Mouse (Mus musculus) stomach, embryonic 15.5 days (tissue): ENCODE measurements around the gene Itih2. TPM values are rescaled to one million over a fixed set of nuclear protein-coding genes. Genes with fewer than 3 reads are reported as not detected.
A peak's percentile ranks its signal among the peaks of the same experiment; 100 is the strongest.

ENCODE experiments used
- ATAC-seq: fragments of 200-750 bp; cut with Nextera tagmentation; 2 replicates; pipeline ENCODE4 v1.8.0; 2017; ENCODE audit warnings: low read depth, moderate number of reproducible peaks, moderate TSS enrichment; ENCODE audit not compliant: insufficient read depth, low FRiP score
- H3K27ac ChIP-seq: fragments of 300-500 bp; sonication (generic); 2 replicates; pipeline ENCODE4 v1.5.1; 2015; ENCODE audit warnings: mild to moderate bottlenecking, inconsistent platforms
- H3K27me3 ChIP-seq: fragments of 300-500 bp; sonication (generic); replicated peaks from 2 replicates; pipeline ENCODE4 v1.6.1; 2015; ENCODE audit warnings: inconsistent platforms
- H3K36me3 ChIP-seq: fragments of 300-500 bp; sonication (generic); 2 replicates; pipeline ENCODE4 v1.6.1; 2015; ENCODE audit warnings: inconsistent platforms
- H3K4me1 ChIP-seq: fragments of 300-500 bp; sonication (generic); 2 replicates; pipeline ENCODE4 v1.6.1; 2015; ENCODE audit warnings: inconsistent platforms
- H3K4me2 ChIP-seq: fragments of 300-500 bp; sonication (generic); 2 replicates; pipeline ENCODE4 v1.6.1; 2015; ENCODE audit warnings: mild to moderate bottlenecking, inconsistent platforms
- H3K4me3 ChIP-seq: fragments of 300-500 bp; sonication (generic); replicated peaks from 2 replicates; pipeline ENCODE4 v1.5.1; 2015; ENCODE audit warnings: inconsistent platforms
- H3K9ac ChIP-seq: fragments of 300-500 bp; sonication (generic); 2 replicates; pipeline ENCODE4 v1.6.1; 2015; ENCODE audit warnings: inconsistent platforms
- H3K9me3 ChIP-seq: fragments of 300-500 bp; sonication (generic); 2 replicates; pipeline ENCODE4 v1.6.1; 2016; ENCODE audit warnings: inconsistent platforms
- WGBS: fragments of 180-500 bp; shearing (Covaris S2); methylation state at CpG from one replicate; pipeline ENCODE4 v1.1.7; 2015; 5-methylcytosine and 5-hydroxymethylcytosine counted together
- polyA plus RNA-seq: library from polyadenylated mRNA; unstranded; fragments of >200 nt; fragmentation: Nextera tagmentation; extraction: Ambion mirVana; gene quantifications from 2 replicates; pipeline ENCODE4 v1.2.1, GENCODE M21; 2015

Itih2 gene
- polyA plus RNA-seq, 1 experiment from 2014 or later, result 22.9 TPM

DNA sequence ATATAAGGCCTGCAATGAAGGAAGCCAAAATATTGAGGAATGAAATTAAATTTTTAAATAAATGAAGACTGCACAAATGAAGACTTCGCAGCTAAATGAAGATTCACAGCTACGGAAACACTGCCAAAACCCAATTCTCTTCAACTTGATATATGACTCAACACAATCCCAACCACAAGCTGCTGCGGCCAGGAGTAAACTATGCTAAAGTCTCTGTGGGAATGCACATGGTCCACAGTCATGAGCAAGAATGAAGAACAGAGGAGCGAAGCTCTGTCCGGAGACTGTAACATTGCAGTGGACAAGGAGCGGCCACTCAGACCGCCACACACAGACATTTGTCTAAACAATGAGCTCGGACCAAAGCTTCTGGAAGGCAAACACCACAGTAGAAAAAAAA, 54.5 kb downstream of the Itih2 start:
- Histone ChIP-seq H3K27ac (no peak overlapping the region), H3K27me3 (no peaks in the 10 kb centered on the region), H3K4me2 (no peak overlapping the region), H3K36me3 (0 out of 2 replicates have a peak, but pooled peaks cover 4% of the 10 kb centered on the region), H3K4me1 (peaks cover 28% of the 10 kb centered on the region), H3K4me3 (no peak overlapping the region), H3K9me3 (no peaks in the 10 kb centered on the region), H3K9ac (no peak overlapping the region)
- WGBS, result 56% methylated on average over 8 of the region's 8 CpGs
- ATAC-seq, result no peak

DNA sequence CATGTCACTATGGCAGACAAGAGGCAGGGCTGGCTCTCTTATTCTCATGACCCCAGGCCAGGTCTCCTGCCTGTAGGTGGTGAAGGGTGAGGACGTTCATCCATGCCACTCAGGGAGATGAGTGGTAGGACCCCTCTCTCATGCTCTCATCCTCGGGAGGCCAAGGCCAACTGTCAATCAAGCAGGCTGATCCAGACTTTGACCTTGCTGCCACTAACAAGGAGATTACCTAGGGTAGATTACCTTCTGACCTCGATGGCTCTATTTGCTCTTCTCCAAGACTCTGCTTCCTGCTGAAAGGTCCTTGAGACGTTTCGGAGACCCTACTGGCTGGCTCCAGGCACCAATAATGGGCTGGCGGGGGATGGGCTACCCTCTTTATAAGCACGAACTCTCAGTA, 56.7 kb downstream of the Itih2 start:
- Histone ChIP-seq H3K4me2 (no peak overlapping the region), H3K27me3 (no peaks in the 10 kb centered on the region), H3K9me3 (no peaks in the 10 kb centered on the region), H3K36me3 (0 out of 2 replicates have a peak, but pooled peaks cover 4% of the 10 kb centered on the region), H3K4me3 (no peak overlapping the region), H3K27ac (no peak overlapping the region), H3K9ac (no peak overlapping the region), H3K4me1 (peaks cover 23% of the 10 kb centered on the region; the same call in 1 of the 2 replicates)
- WGBS, result 68% methylated on average over 7 of the region's 7 CpGs
- no peak for ATAC-seq

DNA sequence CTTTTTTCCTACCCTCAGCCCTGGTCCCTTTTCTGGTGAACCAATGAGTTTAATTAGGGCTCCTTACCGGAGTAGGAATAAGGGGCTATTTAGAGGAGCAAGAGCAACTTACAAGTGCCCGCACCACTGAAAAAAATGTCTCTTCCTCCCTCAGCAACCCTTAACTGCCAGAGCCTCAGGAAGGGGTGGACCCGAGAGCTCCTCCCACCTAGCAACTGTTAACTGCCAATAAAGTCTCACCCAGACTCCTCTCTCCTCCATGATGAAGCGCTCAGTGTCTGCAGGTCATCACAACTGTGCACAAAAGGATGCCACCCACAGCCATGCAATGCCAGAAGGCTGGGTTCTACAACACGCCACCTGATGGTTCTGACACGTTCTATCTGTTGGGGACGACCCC, 59.4 kb downstream of the Itih2 start:
- peaks cover 17% of the 10 kb centered on the region for H3K36me3 ChIP-seq
- H3K9me3 ChIP-seq, result no peaks in the 10 kb centered on the region
- H3K27me3 ChIP-seq, result no peaks in the 10 kb centered on the region
- H3K27ac ChIP-seq, result no peak overlapping the region
- no peak overlapping the region for H3K4me2 ChIP-seq
- H3K4me1 ChIP-seq, result 0 out of 2 replicates have a peak, but pooled peaks cover 10% of the 10 kb centered on the region
- H3K9ac ChIP-seq, result no peak overlapping the region
- WGBS, result 87% methylated on average over 7 of the region's 7 CpGs
- H3K4me3 ChIP-seq, result no peak overlapping the region
- no peak for ATAC-seq

DNA sequence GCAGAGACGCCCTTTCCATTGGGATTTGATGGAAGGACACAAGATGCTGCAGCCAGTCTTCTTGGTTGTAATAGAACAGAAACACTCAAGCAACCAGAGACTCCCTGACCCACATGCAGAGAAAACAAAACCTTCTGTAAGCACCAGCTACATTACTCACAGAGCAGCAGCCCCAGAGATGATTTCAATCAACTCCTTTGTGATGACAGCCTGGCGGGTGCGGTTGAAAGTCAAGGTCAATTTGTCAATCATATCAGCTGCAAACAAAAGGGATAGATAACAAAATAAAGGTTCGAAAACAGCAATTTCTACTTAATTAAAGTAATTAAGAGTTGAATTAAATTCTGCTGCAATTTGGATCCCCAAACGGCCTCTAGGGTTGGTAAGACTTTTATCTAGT, 72.4 kb downstream of the Itih2 start:
- peaks cover 57% of the 10 kb centered on the region for H3K36me3 ChIP-seq

DNA sequence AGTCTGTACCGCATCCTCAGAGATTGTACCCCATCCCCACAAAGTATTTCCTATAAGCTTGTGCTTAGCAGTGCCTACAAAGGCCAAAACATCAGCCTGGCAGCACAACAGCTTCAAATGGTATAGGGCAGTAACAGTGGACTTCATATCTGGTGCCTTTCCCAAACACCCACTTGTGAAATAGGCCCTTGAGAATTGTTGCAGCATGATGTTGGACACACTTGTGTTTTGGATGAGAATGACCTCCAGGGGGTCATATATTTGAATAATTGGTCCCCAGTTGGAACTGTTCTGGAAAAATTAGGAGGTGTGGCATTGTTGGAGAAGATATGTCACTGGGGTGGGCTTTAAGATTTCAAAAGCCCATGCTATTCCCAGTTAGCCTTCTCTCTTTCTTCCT, 79.2 kb downstream of the Itih2 start:
- ATAC-seq, result no peak
- H3K27ac ChIP-seq, result no peak overlapping the region
- H3K4me2 ChIP-seq, result no peak overlapping the region
- peaks cover 17% of the 10 kb centered on the region for H3K36me3 ChIP-seq
- peaks cover 12% of the 10 kb centered on the region for H3K4me1 ChIP-seq
- H3K9ac ChIP-seq, result no peak overlapping the region
- 86% methylated on average over 1 of the region's 1 CpGs for WGBS
- H3K4me3 ChIP-seq, result no peak overlapping the region
- H3K27me3 ChIP-seq, result no peaks in the 10 kb centered on the region
- H3K9me3 ChIP-seq, result no peaks in the 10 kb centered on the region

More for the DNA sequence above, 72.4 kb downstream of the Itih2 start:
- H3K9ac ChIP-seq, result no peak overlapping the region
- H3K27ac ChIP-seq, result no peak overlapping the region
- H3K4me2 ChIP-seq, result no peak overlapping the region
- WGBS, result 83% methylated on average over 5 of the region's 5 CpGs
- H3K4me1 ChIP-seq, result no peaks in the 10 kb centered on the region
- no peaks in the 10 kb centered on the region for H3K9me3 ChIP-seq
- ATAC-seq, result no peak
- H3K4me3 ChIP-seq, result no peak overlapping the region
- no peaks in the 10 kb centered on the region for H3K27me3 ChIP-seq

DNA sequence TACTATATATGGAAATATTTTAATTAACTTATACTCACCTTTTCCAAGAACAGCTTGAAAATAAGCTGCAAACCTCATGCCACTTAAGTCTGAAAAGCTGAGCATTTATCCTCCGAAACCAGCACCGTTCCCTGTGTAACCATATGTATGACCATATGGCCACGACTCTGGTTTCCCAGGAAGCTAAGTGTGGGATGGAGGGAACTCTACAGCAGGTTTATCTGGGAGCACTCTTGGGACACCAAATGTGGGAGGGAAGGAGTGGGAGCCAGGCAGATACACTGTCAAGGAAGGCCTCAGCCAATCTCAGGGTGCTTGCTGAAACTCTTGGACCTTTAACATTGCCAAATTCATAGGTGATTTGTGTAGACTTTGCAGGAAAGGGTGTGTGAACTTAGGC, 80.3 kb downstream of the Itih2 start:
- no peak for ATAC-seq
- 85% methylated on average over 3 of the region's 3 CpGs for WGBS

DNA sequence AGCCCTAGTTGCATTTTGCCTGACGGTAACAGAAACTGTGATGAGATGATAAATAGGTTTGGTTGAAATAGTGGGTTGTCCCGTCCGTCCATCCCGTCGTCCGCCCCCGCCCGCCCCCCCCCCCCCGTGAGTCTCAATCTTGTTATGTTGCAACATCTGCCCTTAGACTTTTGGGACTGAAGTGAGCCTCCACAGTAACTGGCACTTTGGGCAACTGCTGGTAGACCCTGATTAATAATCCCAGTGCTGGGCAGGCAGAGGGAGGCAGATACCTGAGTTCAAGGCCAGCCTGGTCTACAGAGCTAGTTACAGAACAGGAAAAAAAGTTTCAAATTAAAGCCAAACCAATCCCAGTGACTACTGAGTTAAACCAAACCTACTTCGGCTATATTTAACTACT, 81.7 kb downstream of the Itih2 start:
- Histone ChIP-seq H3K9ac (no peak overlapping the region), H3K4me3 (peak overlapping the region; percentile 94), H3K4me2 (peak overlapping the region; percentile 60), H3K4me1 (peaks cover 12% of the 10 kb centered on the region), H3K27ac (no peak overlapping the region), H3K27me3 (no peaks in the 10 kb centered on the region), H3K9me3 (no peaks in the 10 kb centered on the region), H3K36me3 (0 out of 2 replicates have a peak, but pooled peaks cover 4% of the 10 kb centered on the region)
- WGBS, result 15% methylated on average over 7 of the region's 10 CpGs
- no peak for ATAC-seq

More for the DNA sequence above, 80.3 kb downstream of the Itih2 start:
- H3K4me3 ChIP-seq, result no peak overlapping the region
- H3K27me3 ChIP-seq, result no peaks in the 10 kb centered on the region
- no peak overlapping the region for H3K4me2 ChIP-seq
- no peak overlapping the region for H3K27ac ChIP-seq
- peaks cover 10% of the 10 kb centered on the region for H3K36me3 ChIP-seq
- no peak overlapping the region for H3K9ac ChIP-seq
- no peaks in the 10 kb centered on the region for H3K9me3 ChIP-seq
- H3K4me1 ChIP-seq, result peaks cover 12% of the 10 kb centered on the region

DNA sequence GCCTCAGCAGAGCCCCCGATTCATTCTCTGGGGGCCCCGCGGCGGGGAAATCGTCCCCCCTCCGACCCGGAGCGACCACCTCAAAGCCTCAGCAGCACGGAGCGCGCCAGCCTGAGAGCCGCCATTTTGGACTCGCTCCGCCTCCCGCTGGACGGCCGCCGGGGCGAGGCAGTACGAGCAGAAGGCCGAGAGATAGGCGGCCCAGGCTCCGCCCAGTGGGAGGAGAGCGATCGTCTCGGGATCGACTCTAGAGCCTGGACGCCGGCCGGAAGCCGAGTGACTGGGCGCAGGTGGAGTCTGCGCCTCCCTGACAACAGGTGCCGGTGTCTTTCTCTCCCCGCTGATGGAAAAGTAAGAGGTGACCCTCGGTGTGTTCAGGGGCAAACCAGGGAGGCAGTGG, 82.7 kb downstream of the Itih2 start, which contains the start of gene Taf3:
Gene Taf3, minus strand, starts transcription at position 136 of the 400 bp plus-strand sequence.
- ATAC-seq, result peak; percentile 97
- Histone ChIP-seq H3K27ac (no peak within 1 kb of the TSS), H3K4me3 (peak within 1 kb of the TSS; percentile 94), H3K36me3 (no peaks in the 10 kb centered on the region), H3K27me3 (no peaks in the 10 kb centered on the region), H3K9ac (peak within 1 kb of the TSS; percentile 71), H3K4me2 (peak within 1 kb of the TSS; percentile 85), H3K9me3 (no peaks in the 10 kb centered on the region), H3K4me1 (peaks cover 12% of the 10 kb centered on the region)
- under 1% methylated on average over 36 of the region's 36 CpGs for WGBS

DNA sequence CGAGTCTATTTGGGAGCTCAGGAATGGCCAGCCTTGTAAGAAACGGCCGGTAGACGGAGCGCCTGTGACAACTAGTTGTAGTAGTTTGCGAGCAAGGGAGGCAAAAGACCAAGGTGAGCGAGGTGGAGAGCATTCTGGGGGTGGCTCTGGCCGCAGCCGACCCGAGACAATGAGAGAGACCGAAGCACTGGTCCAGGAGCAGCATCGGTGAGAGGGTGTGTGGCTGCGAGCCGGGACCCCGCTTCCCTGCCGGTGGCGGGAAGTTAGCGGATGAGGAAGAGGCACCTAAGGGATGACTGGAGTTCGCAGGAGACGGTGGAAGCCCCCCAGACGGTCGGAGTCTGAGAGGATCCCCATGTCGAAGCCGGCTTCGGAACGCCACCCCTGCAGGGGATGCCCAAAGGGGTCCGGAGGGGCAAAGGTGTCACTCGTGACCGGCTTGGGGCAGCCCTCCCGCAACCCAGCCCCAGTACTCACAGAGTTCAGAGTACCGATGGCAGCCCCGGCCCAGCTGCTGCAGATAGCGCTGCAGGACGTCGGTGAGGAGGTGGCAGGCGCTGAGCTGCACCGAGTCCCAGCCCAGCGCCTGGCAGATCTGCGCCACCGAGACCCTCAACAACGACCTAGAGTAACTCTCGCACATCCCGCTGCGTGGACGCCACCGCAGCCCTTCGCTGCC, 83.3 kb downstream of the Itih2 start:
- no peaks in the 10 kb centered on the region for H3K9me3 ChIP-seq
- H3K4me1 ChIP-seq, result peaks cover 12% of the 10 kb centered on the region
- H3K36me3 ChIP-seq, result no peaks in the 10 kb centered on the region
- under 1% methylated on average over 47 of the region's 47 CpGs for WGBS
- peak overlapping the region; percentile 71 for H3K9ac ChIP-seq
- ATAC-seq, result peak; percentile 28
- no peaks in the 10 kb centered on the region for H3K27me3 ChIP-seq
- H3K27ac ChIP-seq, result no peak overlapping the region
- H3K4me3 ChIP-seq, result peak overlapping the region; percentile 94
- H3K4me2 ChIP-seq, result peak overlapping the region; percentile 85

Other genes starting within 250 kb of the Itih2 start
- gene 9230102O04Rik, start 241.9 kb downstream of the Itih2 start, polyA plus RNA-seq, result not detected in 2 replicates
- gene Gata3, start 241.4 kb downstream of the Itih2 start, polyA plus RNA-seq, result 4.5 and 4.6 TPM in 2 replicates
- gene Taf3, start 82.8 kb downstream of the Itih2 start, polyA plus RNA-seq, result 11.0 and 11.6 TPM in 2 replicates
- 585 and 656 TPM in 2 replicates for gene Atp5c1, start 50.9 kb downstream of the Itih2 start, polyA plus RNA-seq
- gene Kin, start 50.8 kb downstream of the Itih2 start, polyA plus RNA-seq, result 29.4 and 31.1 TPM in 2 replicates
- gene Itih5, start 22.2 kb upstream of the Itih2 start, polyA plus RNA-seq, result 17.1 and 19.4 TPM in 2 replicates
- 3.0 TPM in 2 replicates for gene Sfmbt2, start 239.1 kb upstream of the Itih2 start, polyA plus RNA-seq